Mouse (Mus musculus): ENCODE results near the gene Cnbp.
A peak's percentile ranks its signal among the peaks of the same experiment; 100 is the strongest.

Gene Cnbp

GRCm38 (mm10) chr6:87850900-87851614 is at the start of gene Cnbp:
Gene Cnbp (minus strand): TSS chr6:87851106.
- DNase-seq (ENCODE audit: low spot score in 2 of 2): peak; percentile 95 to 97

GRCm38 (mm10) chr6:87898028-87898427 is 47.1 kb upstream of the Cnbp start:
- DNase-seq (ENCODE audit: low spot score in 2 of 2): no peak

GRCm38 (mm10) chr6:87893931-87894330 is 43.0 kb upstream of the Cnbp start:
- DNase-seq (ENCODE audit: low spot score in 2 of 2): no peak

GRCm38 (mm10) chr6:87887594-87888233 is 36.8 kb upstream of the Cnbp start, which contains the start of gene Copg1:
Gene Copg1 (plus strand): TSS chr6:87887814.
- DNase-seq (ENCODE audit: low spot score in 2 of 2): peak; percentile 100

GRCm38 (mm10) chr6:87886721-87887120 is 35.8 kb upstream of the Cnbp start:
- no peak for DNase-seq (ENCODE audit: low spot score in 2 of 2)

DNA sequence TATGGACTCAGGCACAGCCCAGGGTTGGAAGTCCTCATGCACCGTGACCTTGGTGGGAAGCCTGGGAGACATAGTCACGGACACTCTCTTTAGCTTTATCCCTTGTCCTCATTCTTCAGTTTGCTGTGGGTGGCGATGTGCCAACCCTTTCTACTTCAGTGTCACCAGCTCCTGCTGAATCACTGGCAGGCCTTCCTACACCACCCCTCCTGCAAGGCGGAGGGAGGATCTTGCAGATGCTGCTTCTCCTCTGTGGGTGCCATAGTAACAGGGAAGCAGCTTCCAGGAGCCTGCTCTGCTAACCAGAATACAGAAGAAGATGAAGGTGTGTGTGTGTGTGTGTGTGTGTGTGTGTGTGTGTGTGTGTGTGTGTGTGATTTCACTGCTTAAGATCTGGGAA is 31.9 kb upstream of the Cnbp start:
- DNase-seq (ENCODE audit: low spot score in 2 of 2): peak; percentile 82 to 86

GRCm38 (mm10) chr6:87882221-87882620 is 31.3 kb upstream of the Cnbp start:
- DNase-seq (ENCODE audit: low spot score in 2 of 2): no peak

GRCm38 (mm10) chr6:87879628-87880027 is 28.7 kb upstream of the Cnbp start:
- DNase-seq (ENCODE audit: low spot score in 2 of 2): no peak

- no peak for DNase-seq (ENCODE audit: low spot score in 2 of 2)
Measured at GRCm38 (mm10) chr6:87879010-87879409, 28.1 kb upstream of the Cnbp start.

DNA sequence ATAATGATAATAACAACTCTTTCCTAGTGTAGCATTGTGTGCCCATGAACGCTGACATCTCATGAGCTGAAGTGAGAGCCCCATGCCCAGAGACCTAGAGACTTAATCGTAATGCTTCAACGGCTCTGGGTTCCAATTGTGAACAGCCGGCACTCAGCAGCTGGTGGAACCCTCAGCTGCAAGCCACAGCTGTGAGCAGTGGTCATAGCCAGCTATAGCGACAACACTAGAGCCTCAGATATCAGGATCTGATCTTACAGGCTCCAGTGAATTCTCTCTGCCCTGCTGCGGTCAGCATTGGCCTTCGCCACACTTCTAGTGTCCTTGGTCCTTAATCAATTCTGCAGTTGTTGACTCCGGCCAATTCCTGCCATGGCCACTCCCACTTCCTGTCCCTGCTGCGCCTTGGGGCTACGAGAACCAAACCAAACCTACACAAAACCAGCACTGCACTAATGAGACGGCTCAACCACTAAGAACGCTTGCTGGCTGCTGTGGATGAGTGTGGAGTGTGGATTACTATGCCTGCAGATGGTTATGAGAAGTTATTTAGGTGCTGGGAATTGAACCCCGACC is 25.2 kb upstream of the Cnbp start:
- no peak for DNase-seq (ENCODE audit: low spot score in 2 of 2)

GRCm38 (mm10) chr6:87875562-87875961 is 24.7 kb upstream of the Cnbp start:
- no peak for DNase-seq (ENCODE audit: low spot score in 2 of 2)

GRCm38 (mm10) chr6:87875083-87875482 is 24.2 kb upstream of the Cnbp start:
- DNase-seq (ENCODE audit: low spot score in 2 of 2): no peak

DNA sequence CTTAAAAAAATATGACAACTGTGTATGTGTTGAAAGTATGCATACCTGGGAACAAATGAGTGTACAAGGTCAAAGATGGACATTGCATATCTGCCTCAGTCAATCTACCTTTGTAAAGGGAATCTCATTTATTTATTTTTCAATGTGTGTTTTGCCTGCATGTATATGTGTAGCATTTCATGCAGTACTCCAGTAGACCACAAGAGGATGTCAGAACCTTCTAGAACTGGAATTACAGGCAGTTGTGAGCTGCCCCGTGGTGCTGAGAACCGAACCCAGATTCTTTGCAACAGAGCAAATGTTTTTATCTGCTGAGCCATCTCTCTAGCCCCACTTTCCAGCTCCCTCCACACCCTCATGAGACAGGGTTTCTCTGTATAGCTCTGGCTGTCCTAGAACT is 23.1 kb upstream of the Cnbp start:
- DNase-seq (ENCODE audit: low spot score in 2 of 2): no peak

DNA sequence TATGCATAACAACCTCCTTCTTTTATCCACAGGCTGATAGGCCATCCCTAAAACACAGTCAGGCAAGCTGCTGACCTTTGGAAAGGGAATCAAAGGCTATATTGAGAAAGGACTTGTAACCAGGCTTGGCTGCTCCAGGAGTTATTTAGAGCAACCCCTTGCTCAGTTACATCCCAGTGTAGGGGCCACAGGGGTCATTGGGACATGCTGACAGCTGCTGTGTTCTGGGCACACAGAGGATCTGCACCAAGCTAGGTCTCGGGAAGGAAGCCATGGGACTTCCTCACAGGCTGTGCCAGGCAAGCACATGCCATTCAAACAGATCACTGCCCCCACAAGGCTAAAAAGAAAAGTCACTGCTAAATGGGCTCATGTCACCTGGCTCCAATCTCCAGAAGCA is 22.2 kb upstream of the Cnbp start:
- DNase-seq (ENCODE audit: low spot score in 2 of 2): no peak

GRCm38 (mm10) chr6:87871240-87871639 is 20.3 kb upstream of the Cnbp start:
- DNase-seq (ENCODE audit: low spot score in 2 of 2): no peak

DNA sequence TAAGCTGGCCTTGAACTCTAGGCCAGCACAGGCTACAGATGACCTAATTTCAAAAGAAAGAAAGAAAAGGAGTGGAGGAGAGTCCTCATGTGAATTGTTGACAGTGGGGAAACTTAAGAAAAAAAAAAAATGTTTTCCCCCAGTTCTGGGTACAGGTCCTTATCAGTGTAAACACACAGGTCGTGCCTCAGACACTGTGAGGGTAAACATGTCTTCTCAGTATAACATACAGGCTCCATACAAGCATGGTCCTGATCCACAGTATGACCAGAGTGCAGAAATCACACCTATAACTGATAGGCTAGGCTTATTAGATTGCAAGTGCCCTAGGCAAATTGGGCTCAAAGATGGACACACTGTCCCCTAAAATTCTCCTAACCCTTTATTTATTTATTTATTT is 19.5 kb upstream of the Cnbp start:
- no peak for DNase-seq (ENCODE audit: low spot score in 2 of 2)

DNA sequence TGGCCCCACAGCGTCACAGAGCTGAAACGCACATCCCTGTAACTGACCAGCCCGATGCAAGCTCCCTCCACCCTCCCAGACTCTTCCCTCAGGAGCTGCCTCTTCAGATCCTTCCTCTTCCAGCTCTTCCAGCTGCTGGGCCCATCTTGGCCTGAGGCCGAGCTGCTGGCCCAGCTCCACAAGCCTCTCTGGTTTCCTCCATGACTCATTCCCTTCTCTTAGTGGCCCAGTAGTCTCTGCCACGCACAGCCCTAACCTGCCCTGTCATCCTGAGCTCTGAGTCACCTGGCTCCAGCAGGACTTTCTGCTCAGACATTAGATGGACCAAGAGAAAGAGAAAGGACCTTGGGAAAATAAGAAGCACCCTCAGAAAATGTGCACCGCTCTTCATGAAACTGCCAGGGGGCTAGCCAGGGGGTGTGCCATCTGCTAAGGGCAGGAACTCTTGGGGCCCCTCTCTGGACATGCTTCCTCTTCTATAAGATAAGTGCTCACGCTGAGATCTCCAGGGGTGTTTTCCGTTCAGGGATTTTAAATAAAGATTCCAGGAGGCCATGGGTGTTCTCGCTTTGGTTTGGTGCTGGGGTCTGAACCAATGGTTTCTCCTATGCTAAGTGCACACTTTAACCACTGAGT is 18.1 kb upstream of the Cnbp start:
- peak; percentile 36 to 41 for DNase-seq (ENCODE audit: low spot score in 2 of 2)

DNA sequence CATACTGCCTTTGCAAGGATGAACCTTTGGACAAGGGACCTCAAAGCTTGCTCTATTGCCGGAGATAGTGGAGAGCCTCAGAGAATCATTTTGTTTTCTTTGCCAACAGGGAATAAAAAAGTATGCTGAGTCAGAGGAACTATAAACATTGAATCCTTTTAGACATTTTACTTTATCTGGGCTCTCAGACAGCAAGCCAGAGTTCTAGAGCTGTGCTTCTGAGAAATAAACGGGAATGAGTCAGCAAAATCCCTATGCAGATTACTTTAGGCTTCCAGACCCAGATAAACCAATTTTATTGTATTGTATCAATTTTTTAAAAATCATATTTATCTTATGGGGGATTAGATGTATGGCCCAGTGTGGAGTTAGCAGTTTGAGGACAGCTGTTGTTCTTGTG is 16.4 kb upstream of the Cnbp start:
- DNase-seq (ENCODE audit: low spot score in 2 of 2): no peak

- no peak for DNase-seq (ENCODE audit: low spot score in 2 of 2)
Measured at GRCm38 (mm10) chr6:87866211-87866610, 15.3 kb upstream of the Cnbp start.

- peak in 1 of 2 experiments; percentile 48 for DNase-seq (ENCODE audit: low spot score in 2 of 2)
Measured at GRCm38 (mm10) chr6:87857071-87857470, 6.2 kb upstream of the Cnbp start.

DNA sequence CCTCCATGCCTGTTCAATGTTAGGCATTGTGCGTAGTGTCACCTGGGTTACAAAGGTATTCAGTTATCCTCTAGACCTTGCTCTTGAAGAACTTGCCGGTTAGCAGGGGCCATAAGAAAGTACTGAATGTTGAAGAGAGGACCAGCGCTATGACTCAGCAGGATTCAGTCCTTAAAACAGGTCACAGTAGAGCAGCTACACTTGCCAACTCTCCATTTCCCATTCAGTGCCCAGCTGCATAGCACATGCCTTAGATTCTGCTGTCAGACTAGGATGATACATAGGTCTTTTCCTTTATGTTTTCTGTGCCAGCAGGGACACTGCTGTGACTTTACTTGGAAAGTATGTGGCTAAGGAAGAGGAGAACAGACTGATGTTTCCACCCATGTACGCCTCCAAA is 2.5 kb upstream of the Cnbp start:
- DNase-seq (ENCODE audit: low spot score in 2 of 2): no peak

DNA sequence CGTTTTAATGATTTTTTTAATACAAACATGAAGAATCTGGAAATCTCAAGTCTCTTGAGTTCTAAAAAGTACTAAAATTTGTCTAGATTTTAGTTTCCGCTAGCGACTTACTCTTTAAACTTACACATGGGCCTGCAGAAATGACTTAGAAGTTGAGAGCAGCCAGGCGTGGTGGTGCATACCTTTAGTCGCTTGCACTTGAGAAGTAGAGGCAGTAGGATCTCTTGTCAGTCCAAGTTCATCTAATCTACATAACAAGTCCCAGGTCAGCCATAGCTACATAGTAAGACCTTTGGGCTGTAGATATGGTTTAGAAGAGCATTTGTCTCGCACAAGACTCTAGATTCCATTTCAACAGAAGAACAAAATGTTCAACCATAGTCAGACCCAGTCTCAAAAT is 965 bp upstream of the Cnbp start:
- DNase-seq (ENCODE audit: low spot score in 2 of 2): no peak
